Mouse (Mus musculus) midbrain, embryonic 11.5 days (tissue): ENCODE data around the gene Med9. TPM values are rescaled to one million over a fixed set of nuclear protein-coding genes. Genes with fewer than 3 reads are reported as not detected.

Source experiments
- ATAC-seq: fragments of 200-750 bp; cut with Nextera tagmentation; 2 replicates; pipeline ENCODE4 v1.8.0; 2017; ENCODE audit warnings: moderate TSS enrichment, moderate library complexity; ENCODE audit not compliant: low FRiP score
- DNase-seq: peaks from one replicate; pipeline ENCODE4 v3.0.0; 2015; ENCODE audit warnings: low spot score; ENCODE audit errors: missing footprints
- H3K27ac ChIP-seq: fragments of 300-500 bp; sonication (generic); 2 replicates; pipeline ENCODE4 v1.5.1; 2014; ENCODE audit warnings: low read depth, low read length
- H3K27me3 ChIP-seq: fragments of 300-500 bp; sonication (generic); 2 replicates; pipeline ENCODE4 v1.6.1; 2014; ENCODE audit warnings: mild to moderate bottlenecking, low read length, moderate library complexity, mixed read lengths; ENCODE audit not compliant: control insufficient read depth, insufficient read depth
- H3K36me3 ChIP-seq: fragments of 300-500 bp; sonication (generic); 2 replicates; pipeline ENCODE4 v1.6.1; 2014; ENCODE audit warnings: mild to moderate bottlenecking, low read length, moderate library complexity, mixed read lengths; ENCODE audit not compliant: control insufficient read depth, insufficient read depth
- H3K4me1 ChIP-seq: fragments of 300-500 bp; sonication (generic); 2 replicates; pipeline ENCODE4 v1.6.1; 2014; ENCODE audit warnings: low read length; ENCODE audit not compliant: control insufficient read depth, insufficient read depth
- H3K4me2 ChIP-seq: fragments of 300-500 bp; sonication (generic); 2 replicates; pipeline ENCODE4 v1.6.1; 2014; ENCODE audit warnings: mild to moderate bottlenecking, moderate library complexity
- H3K4me3 ChIP-seq: fragments of 300-500 bp; sonication (generic); 2 replicates; pipeline ENCODE4 v1.5.1; 2014; ENCODE audit warnings: low read depth, low read length
- H3K9ac ChIP-seq: fragments of 300-500 bp; sonication (generic); 2 replicates; pipeline ENCODE4 v1.6.1; 2014; ENCODE audit warnings: low read length
- H3K9me3 ChIP-seq: fragments of 300-500 bp; sonication (generic); 2 replicates; pipeline ENCODE4 v1.6.1; 2016; ENCODE audit warnings: low read length; ENCODE audit not compliant: control insufficient read depth
- WGBS: fragments of 180-500 bp; shearing (Covaris S2); extraction: QIAGEN DNeasy Blood & Tissue Kit; methylation state at CpG from one replicate; pipeline ENCODE4 v1.1.7; 2014; 5-methylcytosine and 5-hydroxymethylcytosine counted together
- polyA plus RNA-seq: library from polyadenylated mRNA; unstranded; fragments of >200 nt; fragmentation: Nextera tagmentation; extraction: Ambion mirVana; gene quantifications from 2 replicates; pipeline ENCODE4 v1.2.1, GENCODE M21; 2014

The Med9 gene
- polyA plus RNA-seq, 1 experiment from 2014 or later = 49.3 TPM

DNA sequence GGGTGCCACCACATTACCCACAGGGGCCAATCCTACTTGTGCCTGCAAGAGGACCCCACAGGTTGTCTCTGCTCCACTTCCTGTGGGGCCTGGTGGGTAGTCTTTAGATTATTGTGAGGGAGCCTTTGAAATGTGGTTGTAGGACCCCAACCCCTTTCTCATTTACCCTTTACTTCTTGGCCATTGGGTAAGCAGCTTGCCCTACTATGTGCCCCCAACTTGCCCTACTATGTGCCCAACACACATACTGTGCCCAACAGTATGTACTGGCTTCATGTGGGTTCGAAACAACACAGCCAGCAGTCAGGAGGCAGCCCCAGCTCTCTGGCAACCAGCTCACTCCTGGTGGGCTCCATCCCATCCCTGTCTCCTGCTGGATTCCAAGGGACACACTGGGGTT is 19.8 kb downstream of the Med9 start:
- no peak overlapping the region for H3K9ac ChIP-seq
- no peaks in the 10 kb centered on the region for H3K9me3 ChIP-seq
- WGBS = 81% methylated on average over 1 of the region's 1 CpGs
- H3K4me3 ChIP-seq = no peak overlapping the region
- no peaks in the 10 kb centered on the region for H3K36me3 ChIP-seq
- H3K4me2 ChIP-seq = no peak overlapping the region
- peaks cover 21% of the 10 kb centered on the region for H3K27me3 ChIP-seq
- DNase-seq = no peak
- no peak overlapping the region for H3K27ac ChIP-seq
- peaks cover 15% of the 10 kb centered on the region for H3K4me1 ChIP-seq
- no peak for ATAC-seq

GRCm38 (mm10) chr11:59970780-59971179 is 22.8 kb downstream of the Med9 start:
- Histone ChIP-seq H3K4me2 (no peak overlapping the region), H3K9ac (no peak overlapping the region), H3K4me1 (peaks cover 5% of the 10 kb centered on the region), H3K27me3 (no peaks in the 10 kb centered on the region), H3K36me3 (no peaks in the 10 kb centered on the region), H3K9me3 (no peaks in the 10 kb centered on the region), H3K27ac (no peak overlapping the region), H3K4me3 (no peak overlapping the region)
- no peak for ATAC-seq
- 77% methylated on average over 5 of the region's 5 CpGs for WGBS
- peak; percentile 66 for DNase-seq

GRCm38 (mm10) chr11:59971691-59972090 is 23.7 kb downstream of the Med9 start:
- Histone ChIP-seq H3K27me3 (no peaks in the 10 kb centered on the region), H3K9ac (no peak overlapping the region), H3K4me1 (peaks cover 5% of the 10 kb centered on the region), H3K9me3 (no peaks in the 10 kb centered on the region), H3K4me2 (no peak overlapping the region), H3K27ac (no peak overlapping the region), H3K36me3 (no peaks in the 10 kb centered on the region), H3K4me3 (no peak overlapping the region)
- DNase-seq (peak; percentile 60), ATAC-seq (no peak)
- WGBS = 65% methylated on average over 2 of the region's 2 CpGs

DNA sequence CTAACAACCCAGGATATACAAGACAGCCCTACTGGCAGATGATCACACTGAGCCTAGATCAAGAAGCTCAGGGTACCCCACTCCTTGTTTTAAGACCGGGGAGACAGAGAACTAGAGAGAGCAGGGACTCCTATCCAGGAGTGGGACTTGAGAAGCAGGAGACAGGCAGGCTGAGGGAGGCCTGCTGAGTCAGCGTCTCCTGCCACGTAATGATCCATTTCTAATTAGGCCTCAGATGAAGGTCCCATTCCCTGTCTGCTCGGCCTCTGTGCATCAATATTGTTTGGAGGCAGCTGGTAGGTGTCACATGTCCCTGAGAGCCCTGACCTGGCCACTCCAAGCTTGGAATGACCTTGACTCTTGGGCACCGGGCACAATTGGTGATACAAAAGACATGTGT is 25.4 kb downstream of the Med9 start:
- Histone ChIP-seq H3K4me3 (no peak overlapping the region), H3K36me3 (no peaks in the 10 kb centered on the region), H3K9ac (no peak overlapping the region), H3K4me1 (peaks cover 5% of the 10 kb centered on the region), H3K9me3 (no peaks in the 10 kb centered on the region), H3K27me3 (no peaks in the 10 kb centered on the region), H3K4me2 (no peak overlapping the region), H3K27ac (no peak overlapping the region)
- 92% methylated on average over 5 of the region's 5 CpGs for WGBS
- DNase-seq (peak; percentile 10), ATAC-seq (no peak)

- Histone ChIP-seq H3K9me3 (no peaks in the 10 kb centered on the region), H3K9ac (no peak overlapping the region), H3K27ac (no peak overlapping the region), H3K4me3 (no peak overlapping the region), H3K36me3 (no peaks in the 10 kb centered on the region), H3K4me1 (peaks cover 5% of the 10 kb centered on the region), H3K4me2 (no peak overlapping the region), H3K27me3 (no peaks in the 10 kb centered on the region)
- WGBS = 20% methylated on average over 10 of the region's 10 CpGs
- ATAC-seq (no peak), DNase-seq (peak; percentile 81)
These were observed 27.2 kb downstream of the Med9 start for GRCm38 (mm10) chr11:59975241-59975640.

- ATAC-seq = no peak
- WGBS = 80% methylated on average over 5 of the region's 5 CpGs
- H3K27me3 ChIP-seq = no peaks in the 10 kb centered on the region
- H3K9me3 ChIP-seq = no peaks in the 10 kb centered on the region
- H3K27ac ChIP-seq = no peak overlapping the region
- DNase-seq = peak; percentile 2
- no peak overlapping the region for H3K4me2 ChIP-seq
- H3K4me1 ChIP-seq = peaks cover 5% of the 10 kb centered on the region
- H3K36me3 ChIP-seq = no peaks in the 10 kb centered on the region
- no peak overlapping the region for H3K4me3 ChIP-seq
- H3K9ac ChIP-seq = no peak overlapping the region
These were observed 29.8 kb downstream of the Med9 start for GRCm38 (mm10) chr11:59977831-59978230.

GRCm38 (mm10) chr11:59989406-59989805 is 41.4 kb downstream of the Med9 start:
- H3K4me3 ChIP-seq = no peak overlapping the region
- no peaks in the 10 kb centered on the region for H3K27me3 ChIP-seq
- H3K36me3 ChIP-seq = no peaks in the 10 kb centered on the region
- H3K4me1 ChIP-seq = no peaks in the 10 kb centered on the region
- DNase-seq (no peak), ATAC-seq (no peak)
- H3K4me2 ChIP-seq = no peak overlapping the region
- H3K27ac ChIP-seq = no peak overlapping the region
- H3K9ac ChIP-seq = no peak overlapping the region
- 77% methylated on average over 1 of the region's 1 CpGs for WGBS
- no peaks in the 10 kb centered on the region for H3K9me3 ChIP-seq

- no peak for DNase-seq
- 88% methylated on average over 8 of the region's 8 CpGs for WGBS
- no peaks in the 10 kb centered on the region for H3K27me3 ChIP-seq
- no peak overlapping the region for H3K27ac ChIP-seq
- no peak overlapping the region for H3K4me2 ChIP-seq
- H3K4me1 ChIP-seq = no peaks in the 10 kb centered on the region
- no peak overlapping the region for H3K4me3 ChIP-seq
- no peak overlapping the region for H3K9ac ChIP-seq
- no peaks in the 10 kb centered on the region for H3K36me3 ChIP-seq
- no peak for ATAC-seq
- H3K9me3 ChIP-seq = no peaks in the 10 kb centered on the region
These were observed 43.4 kb downstream of the Med9 start for GRCm38 (mm10) chr11:59991365-59991764.

DNA sequence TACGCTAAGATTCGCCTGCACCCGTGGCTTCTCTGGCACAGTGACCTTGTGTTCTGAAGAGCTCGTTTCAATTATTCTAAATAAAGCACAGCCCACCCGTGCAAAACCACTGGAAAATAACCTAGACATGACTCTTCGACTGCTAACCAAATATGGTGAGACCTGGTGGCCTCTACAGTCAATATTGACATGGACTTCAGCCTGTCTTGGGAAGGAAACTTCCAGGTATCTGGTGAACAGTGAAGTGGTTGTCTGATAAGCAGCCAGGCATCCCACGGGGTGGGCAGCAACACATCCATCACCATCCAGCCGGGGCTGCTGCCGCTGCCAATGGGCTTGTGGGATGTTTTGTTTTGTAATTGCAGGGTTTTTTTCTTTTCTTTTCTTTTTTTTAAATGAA is 46.3 kb downstream of the Med9 start:
- Histone ChIP-seq H3K4me2 (no peak overlapping the region), H3K4me1 (no peaks in the 10 kb centered on the region), H3K27me3 (no peaks in the 10 kb centered on the region), H3K36me3 (no peaks in the 10 kb centered on the region), H3K9ac (no peak overlapping the region), H3K27ac (no peak overlapping the region), H3K9me3 (no peaks in the 10 kb centered on the region), H3K4me3 (no peak overlapping the region)
- DNase-seq = peak; percentile 2
- WGBS = 84% methylated on average over 9 of the region's 9 CpGs
- ATAC-seq = no peak
